In the genomic region with DNA sequence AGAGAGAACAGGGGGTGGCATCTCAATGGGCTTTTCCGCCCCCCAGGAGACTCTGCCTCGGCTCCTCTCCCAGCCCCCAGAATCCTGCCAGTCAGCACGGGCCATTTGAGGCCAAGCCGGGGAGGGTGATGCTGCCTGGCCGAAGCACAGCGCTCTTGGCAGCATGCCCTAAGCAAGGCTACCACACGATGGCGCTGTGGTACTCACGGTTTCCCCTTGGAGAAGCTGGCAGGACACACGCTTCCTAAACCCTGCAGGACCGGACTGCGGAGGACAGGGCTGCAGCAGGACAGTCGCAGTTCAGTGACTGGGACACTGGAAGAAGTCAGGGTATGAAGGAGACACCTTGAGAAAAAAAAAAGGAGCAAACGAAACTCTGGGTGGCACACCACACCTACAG, we compare ENCODE assay signal across 8 mouse cellular contexts. TPM values are rescaled to one million over a fixed set of nuclear protein-coding genes. Genes with fewer than 3 reads are reported as not detected.
DNase-seq lines count a peak whose midpoint lies in the region; ATAC-seq and TF ChIP-seq lines count a peak whose summit lies in the region.

No protein-coding gene starts in this region.

- H3K36me3 ChIP-seq in G1E (replicated peaks), result no peaks in the 10 kb centered on the region
- H3K36me3 ChIP-seq in hindbrain, embryonic 10.5 days, result no peaks in the 10 kb centered on the region
- H3K36me3 ChIP-seq in lung, embryonic 15.5 days, result no peaks in the 10 kb centered on the region

- TF ChIP-seq POLR2A in olfactory bulb, adult 2 months (IDR thresholded peaks at IDR 0.05; ENCODE audit: insufficient read depth, low read depth, low read length), result no peak

- H3K4me2 ChIP-seq in lung, embryonic 15.5 days, result peak overlapping the region; percentile 42

- WGBS in hindbrain, embryonic 10.5 days, result 1% methylated on average over 14 of the region's 14 CpGs
- 1% methylated on average over 14 of the region's 14 CpGs for WGBS in lung, embryonic 15.5 days
- under 1% methylated on average over 14 of the region's 14 CpGs for WGBS in olfactory bulb, adult 2 months

- no peak; the same call in 1 of the 2 replicates for ATAC-seq in G1E (ENCODE audit: extremely low read depth, insufficient number of reproducible peaks, low FRiP score, poor library complexity, severe bottlenecking)
- peak; percentile 45 for ATAC-seq in frontal cortex, adult (ENCODE audit: low TSS enrichment)
- ATAC-seq in lung, embryonic 15.5 days (ENCODE audit: borderline replicate concordance, extremely low read depth, low FRiP score, low TSS enrichment), result peak; percentile 40; the same call in 1 of the 2 replicates

- no peaks in the 10 kb centered on the region for H3K9me3 ChIP-seq in G1E (replicated peaks)
- H3K9me3 ChIP-seq in hindbrain, embryonic 10.5 days, result no peaks in the 10 kb centered on the region
- H3K9me3 ChIP-seq in lung, embryonic 15.5 days, result no peaks in the 10 kb centered on the region

- peaks cover 29% of the 10 kb centered on the region for H3K27me3 ChIP-seq in G1E (ENCODE audit: insufficient read depth, low read length)
- no peaks in the 10 kb centered on the region for H3K27me3 ChIP-seq in hindbrain, embryonic 10.5 days (ENCODE audit: insufficient read depth, poor library complexity, severe bottlenecking)
- no peaks in the 10 kb centered on the region for H3K27me3 ChIP-seq in lung, embryonic 15.5 days

- H3K27ac ChIP-seq in hindbrain, embryonic 10.5 days, result peak overlapping the region; percentile 67
- no peak overlapping the region for H3K27ac ChIP-seq in lung, embryonic 15.5 days
- H3K27ac ChIP-seq in olfactory bulb, adult 2 months (ENCODE audit: insufficient read depth, low read depth, low read length), result 0 out of 2 replicates have a peak overlapping the region, but pooled peaks have one; percentile 22

- H3K9ac ChIP-seq in lung, embryonic 15.5 days, result peak overlapping the region; percentile 2; the same call in 1 of the 2 replicates

- DNase-seq in G1E (ENCODE audit: low spot score), result peak; percentile 62
- DNase-seq in cerebellum, adult 8-10 months, result peak; percentile 100
- peak; percentile 93 for DNase-seq in hindbrain, embryonic 10.5 days (ENCODE audit: low spot score)
- peak; percentile 100 for DNase-seq in layer of hippocampus, adult 9-10 months (ENCODE audit: low spot score)
- DNase-seq in thymus, adult 18-20 months, result peak; percentile 78 to 81

- TF ChIP-seq CTCF in G1E (IDR thresholded peaks at IDR 0.05; ENCODE audit: low read depth, low read length), result peak; percentile 98
- TF ChIP-seq CTCF in olfactory bulb, adult 2 months (IDR thresholded peaks at IDR 0.05; ENCODE audit: insufficient read depth, low read depth, low read length), result peak; percentile 96

- H3K4me1 ChIP-seq in G1E (ENCODE audit: insufficient read depth, low read depth, low read length), result peaks cover 48% of the 10 kb centered on the region
- peaks cover 26% of the 10 kb centered on the region for H3K4me1 ChIP-seq in hindbrain, embryonic 10.5 days (replicated peaks)
- H3K4me1 ChIP-seq in lung, embryonic 15.5 days, result peaks cover 16% of the 10 kb centered on the region
- peaks cover 8% of the 10 kb centered on the region for H3K4me1 ChIP-seq in olfactory bulb, adult 2 months (ENCODE audit: control insufficient read depth, insufficient read depth, low read length)

- H3K4me3 ChIP-seq in G1E (ENCODE audit: low read depth, low read length), result peak overlapping the region; percentile 41; the same call in 1 of the 2 replicates
- peak overlapping the region; percentile 32 for H3K4me3 ChIP-seq in hindbrain, embryonic 10.5 days
- H3K4me3 ChIP-seq in lung, embryonic 15.5 days, result 0 out of 2 replicates have a peak overlapping the region, but pooled peaks have one; percentile 10
- H3K4me3 ChIP-seq in olfactory bulb, adult 2 months (ENCODE audit: insufficient read depth, low read depth, low read length), result 0 out of 2 replicates have a peak overlapping the region, but pooled peaks have one; percentile 1

RNA-seq across cellular contexts. Expression of a gene that starts 5.0 kb away (rescaled TPM):
- 209 and 211 TPM in 2 replicates for total RNA-seq in G1E (2014; fragmentation: Nextera tagmentation)
- 53.8 and 62.8 TPM in 2 replicates for total RNA-seq in G1E (2017)
- polyA plus RNA-seq in G1E (2012), result 283 and 349 TPM in 2 replicates
- polyA plus RNA-seq in hindbrain, embryonic 10.5 days (2016; fragmentation: Nextera tagmentation; extraction: Ambion mirVana), result 286 and 294 TPM in 2 replicates
- 207 and 211 TPM in 2 replicates for polyA plus RNA-seq in lung, embryonic 15.5 days (2015; fragmentation: Nextera tagmentation; extraction: Ambion mirVana)
- not detected in 2 replicates for polyA plus RNA-seq in olfactory bulb, adult 2 months (2012; ENCODE audit: insufficient read depth, insufficient read length, low replicate concordance, missing spikeins)

RNA-seq across cellular contexts. Expression of a gene that starts 22.8 kb away (rescaled TPM):
- total RNA-seq in G1E (2014; fragmentation: Nextera tagmentation) (0.24 TPM in 1 of 2 replicates, not detected in the other), G1E (2017) (0.27 and 0.29 TPM in 2 replicates)
- polyA plus RNA-seq in G1E (2012), result 0.01 and 0.02 TPM in 2 replicates
- 5.5 and 5.9 TPM in 2 replicates for polyA plus RNA-seq in hindbrain, embryonic 10.5 days (2016; fragmentation: Nextera tagmentation; extraction: Ambion mirVana)
- 3.8 TPM in 2 replicates for polyA plus RNA-seq in lung, embryonic 15.5 days (2015; fragmentation: Nextera tagmentation; extraction: Ambion mirVana)
- not detected in 2 replicates for polyA plus RNA-seq in olfactory bulb, adult 2 months (2012; ENCODE audit: insufficient read depth, insufficient read length, low replicate concordance, missing spikeins)

RNA-seq across cellular contexts. Expression of a gene that starts 36.8 kb away (rescaled TPM):
- total RNA-seq in G1E (2014; fragmentation: Nextera tagmentation) (632 and 643 TPM in 2 replicates), G1E (2017) (279 and 298 TPM in 2 replicates)
- polyA plus RNA-seq in G1E (2012), result 61.9 and 65.1 TPM in 2 replicates
- 241 and 255 TPM in 2 replicates for polyA plus RNA-seq in hindbrain, embryonic 10.5 days (2016; fragmentation: Nextera tagmentation; extraction: Ambion mirVana)
- polyA plus RNA-seq in lung, embryonic 15.5 days (2015; fragmentation: Nextera tagmentation; extraction: Ambion mirVana), result 178 and 187 TPM in 2 replicates
- not detected in 2 replicates for polyA plus RNA-seq in olfactory bulb, adult 2 months (2012; ENCODE audit: insufficient read depth, insufficient read length, low replicate concordance, missing spikeins)
